Mouse (Mus musculus): ENCODE data around the gene Rundc3b.

GRCm38 (mm10) chr5:8622071-8622595 is 619 bp downstream of the Rundc3b start:
- TF ChIP-seq POLR2A (IDR thresholded peaks at IDR 0.05; ENCODE audit: insufficient read length, low read depth) (no peak), TCF12 (IDR thresholded peaks at IDR 0.05; ENCODE audit: insufficient read depth, poor library complexity, severe bottlenecking) (no peak), MYOG (IDR thresholded peaks at IDR 0.05; ENCODE audit: control insufficient read depth in 1 of 3, insufficient read depth in 1 of 3, insufficient read length in 2 of 3, low read depth in 2 of 3) (no peak), MAX (IDR thresholded peaks at IDR 0.05; ENCODE audit: low read depth) (no peak)
